Comparison of ENCODE assay signal across 17 mouse cellular contexts in genomic region chr15:86220715-86221114, GRCm38 (mm10). TPM values are rescaled to one million over a fixed set of nuclear protein-coding genes. Genes with fewer than 3 reads are reported as not detected.
DNase-seq lines count a peak whose midpoint lies in the region; ATAC-seq and TF ChIP-seq lines count a peak whose summit lies in the region.
"Had no signal": no experiment of that assay in that cellular context is flagged by ENCODE, and none has a peak within 500 bp of the region (broad histone marks: within the 10 kb centered on the region; RNA-seq: fewer than 3 reads in every experiment).

No protein-coding gene starts in this region.

- no peaks in the 10 kb centered on the region for H3K27me3 ChIP-seq in kidney, embryonic 14.5 days (ENCODE audit: control insufficient read depth, insufficient read depth, low read length)
- H3K27me3 ChIP-seq: embryonic facial prominence, embryonic 12.5 days; heart, embryonic 12.5 days; limb, embryonic 13.5 days; midbrain, embryonic 15.5 days had no signal

- no peaks in the 10 kb centered on the region for H3K9me3 ChIP-seq in kidney, embryonic 14.5 days (ENCODE audit: control insufficient read depth, low read length)
- H3K9me3 ChIP-seq: embryonic facial prominence, embryonic 12.5 days; midbrain, embryonic 15.5 days had no signal

- TF ChIP-seq CTCF in lung, adult 2 months (IDR thresholded peaks at IDR 0.05; ENCODE audit: insufficient read depth, low read length): no peak

- H3K4me1 ChIP-seq in kidney, embryonic 14.5 days (ENCODE audit: control insufficient read depth, insufficient read depth, low read length): 0 out of 2 replicates have a peak, but pooled peaks cover 8% of the 10 kb centered on the region
- peaks cover 22% of the 10 kb centered on the region for H3K4me1 ChIP-seq in lung, adult 2 months (ENCODE audit: control insufficient read depth, insufficient read depth, low read length)
- peaks cover 39% of the 10 kb centered on the region for H3K4me1 ChIP-seq in brown adipose tissue, adult 24 weeks (ENCODE audit: control insufficient read depth, insufficient read depth, insufficient read length, low read length)
- H3K4me1 ChIP-seq: embryonic facial prominence, embryonic 12.5 days; limb, embryonic 13.5 days; midbrain, embryonic 15.5 days had no signal

- 0 out of 2 replicates have a peak overlapping the region, but pooled peaks have one; percentile 12 for H3K9ac ChIP-seq in kidney, embryonic 14.5 days (ENCODE audit: low read depth, low read length)
- H3K9ac ChIP-seq: embryonic facial prominence, embryonic 12.5 days; forebrain, postnatal 0 days; heart, embryonic 12.5 days; limb, embryonic 13.5 days; midbrain, embryonic 15.5 days had no signal

- H3K36me3 ChIP-seq in kidney, embryonic 14.5 days (ENCODE audit: control insufficient read depth, insufficient read depth, low read length): no peaks in the 10 kb centered on the region
- no peaks in the 10 kb centered on the region for H3K36me3 ChIP-seq in macrophage (ENCODE audit: inconsistent target)
- H3K36me3 ChIP-seq: embryonic facial prominence, embryonic 12.5 days; heart, embryonic 12.5 days; midbrain, embryonic 15.5 days had no signal

- no peak overlapping the region for H3K4me2 ChIP-seq in kidney, embryonic 14.5 days (replicated peaks; ENCODE audit: low read depth, low read length)
- H3K4me2 ChIP-seq: embryonic facial prominence, embryonic 12.5 days; heart, embryonic 12.5 days; limb, embryonic 13.5 days; midbrain, embryonic 15.5 days had no signal

- no peak overlapping the region for H3K4me3 ChIP-seq in kidney, embryonic 14.5 days (ENCODE audit: low read length)
- H3K4me3 ChIP-seq in lung, adult 2 months (replicated peaks; ENCODE audit: extremely low read depth, low read depth, low read length): peak overlapping the region; percentile 39
- H3K4me3 ChIP-seq in brown adipose tissue, adult 24 weeks (ENCODE audit: insufficient read depth, low read depth, low read length): peak overlapping the region; percentile 11; the same call in 1 of the 2 replicates
- H3K4me3 ChIP-seq in macrophage (ENCODE audit: inconsistent target): no peak overlapping the region
- H3K4me3 ChIP-seq: embryonic facial prominence, embryonic 12.5 days; heart, embryonic 12.5 days; limb, embryonic 13.5 days; midbrain, embryonic 15.5 days had no signal

- peaks cover 80% of the 10 kb centered on the region for H3K79me2 ChIP-seq in macrophage (ENCODE audit: inconsistent target)

- ATAC-seq in kidney, embryonic 14.5 days (ENCODE audit: low FRiP score, low TSS enrichment): no peak
- ATAC-seq in megakaryocyte-erythroid progenitor cell, adult 5-6 weeks (replicated peaks; ENCODE audit: low FRiP score, low TSS enrichment, poor library complexity, severe bottlenecking): no peak
- ATAC-seq: forebrain, postnatal 0 days; midbrain, embryonic 15.5 days had no signal

- WGBS in kidney, embryonic 14.5 days: 75% methylated on average over 4 of the region's 4 CpGs
- 41% methylated on average over 4 of the region's 4 CpGs for WGBS in lung, adult 2 months
- 91% methylated on average over 4 of the region's 4 CpGs for WGBS in macrophage (ENCODE audit: missing documents)

- TF ChIP-seq POLR2A in lung, adult 2 months (IDR thresholded peaks at IDR 0.05; ENCODE audit: borderline replicate concordance, extremely low read depth, low read depth, low read length): no peak; the same call in 1 of the 2 replicates

- no peak overlapping the region for H3K27ac ChIP-seq in kidney, embryonic 14.5 days (ENCODE audit: low read depth, low read length)
- peak overlapping the region; percentile 96 for H3K27ac ChIP-seq in brown adipose tissue, adult 24 weeks (replicated peaks; ENCODE audit: low read depth, low read length)
- H3K27ac ChIP-seq in macrophage: peak overlapping the region; percentile 91
- H3K27ac ChIP-seq: embryonic facial prominence, embryonic 12.5 days; limb, embryonic 13.5 days; midbrain, embryonic 15.5 days had no signal

- DNase-seq in kidney, adult 8-10 months: no peak
- DNase-seq in lung, adult 2 months: no peak
- DNase-seq in lung, postnatal 25 days (ENCODE audit: low spot score): no peak
- DNase-seq in ovary, postnatal 10 days (ENCODE audit: low spot score): no peak
- DNase-seq: cerebellum, adult 11 months; cerebellum, postnatal 36 days; forebrain, postnatal 0 days; heart, postnatal 4 days; thymus, postnatal 14 days had no signal

RNA-seq across cellular contexts. Expression of gene Tbc1d22a, which starts 6.5 kb away (rescaled TPM):
- 6.5 and 11.1 TPM in 2 replicates for polyA plus RNA-seq in kidney, embryonic 14.5 days (2014; fragmentation: Nextera tagmentation; extraction: Ambion mirVana)
- 31.9 and 34.7 TPM in 2 replicates for polyA plus RNA-seq in lung, adult 2 months (2012; rRNA removed)
- polyA plus RNA-seq in brown adipose tissue, adult 24 weeks (2012; ENCODE audit: insufficient read depth, insufficient read length, missing spikeins): 12.5 and 15.2 TPM in 2 replicates
- total RNA-seq in macrophage (2018; cell fraction: chromatin; rRNA removed): 100 to 1,000 TPM in 22 of 26 experiments, 10 to 100 TPM in 4; 49.2 to 243 (median 149) TPM
- total RNA-seq in macrophage (2018; cell fraction: cytosol; rRNA removed): 10 to 100 TPM; 47.8 to 85.0 (median 62.8) TPM
- total RNA-seq in macrophage (2018; cell fraction: nucleus; rRNA removed): 100 to 1,000 TPM in 11 of 26 experiments, 10 to 100 TPM in 15; 41.2 to 234 (median 79.2) TPM
- 49.5 to 60.9 TPM (median 57.9 TPM) in 3 replicates for polyA plus RNA-seq in macrophage (2018)
- total RNA-seq in megakaryocyte-erythroid progenitor cell, adult 5-6 weeks (2014; fragmentation: Nextera tagmentation): 13.0 and 13.7 TPM in 2 replicates
- 12.5 and 13.5 TPM in 2 replicates for total RNA-seq in megakaryocyte-erythroid progenitor cell, adult 5-6 weeks (2017)

RNA-seq across cellular contexts. Expression of gene Cerk, which starts 34.8 kb away (rescaled TPM):
- polyA plus RNA-seq in kidney, embryonic 14.5 days (2014; fragmentation: Nextera tagmentation; extraction: Ambion mirVana): 5.7 and 14.2 TPM in 2 replicates
- polyA plus RNA-seq in lung, adult 2 months (2012; rRNA removed): 38.2 and 40.8 TPM in 2 replicates
- 4.5 and 5.0 TPM in 2 replicates for polyA plus RNA-seq in brown adipose tissue, adult 24 weeks (2012; ENCODE audit: insufficient read depth, insufficient read length, missing spikeins)
- total RNA-seq in macrophage (2018; cell fraction: chromatin; rRNA removed): 100 to 1,000 TPM in 22 of 26 experiments, 10 to 100 TPM in 4; 29.9 to 512 (median 265) TPM
- 100 to 1,000 TPM in 23 of 26 experiments, 10 to 100 TPM in 3; 62.0 to 216 (median 136) TPM for total RNA-seq in macrophage (2018; cell fraction: cytosol; rRNA removed)
- total RNA-seq in macrophage (2018; cell fraction: nucleus; rRNA removed): 100 to 1,000 TPM in 22 of 26 experiments, 10 to 100 TPM in 4; 50.0 to 412 (median 210) TPM
- 118 to 148 TPM (median 141 TPM) in 3 replicates for polyA plus RNA-seq in macrophage (2018)
- total RNA-seq in megakaryocyte-erythroid progenitor cell, adult 5-6 weeks (2014; fragmentation: Nextera tagmentation): 5.6 and 7.1 TPM in 2 replicates
- total RNA-seq in megakaryocyte-erythroid progenitor cell, adult 5-6 weeks (2017): 3.5 and 6.1 TPM in 2 replicates

Comparison
In these comparisons a context has a peak if more than half of its experiments do, and no peak if none do; other contexts are left out.
1. H3K4me3 ChIP-seq: peak in lung, adult 2 months (single experiment) and brown adipose tissue, adult 24 weeks (single experiment); none in kidney, embryonic 14.5 days (single experiment) and macrophage (single experiment).